Comparison of ENCODE assay signal across 39 mouse cellular contexts in the genomic region with DNA sequence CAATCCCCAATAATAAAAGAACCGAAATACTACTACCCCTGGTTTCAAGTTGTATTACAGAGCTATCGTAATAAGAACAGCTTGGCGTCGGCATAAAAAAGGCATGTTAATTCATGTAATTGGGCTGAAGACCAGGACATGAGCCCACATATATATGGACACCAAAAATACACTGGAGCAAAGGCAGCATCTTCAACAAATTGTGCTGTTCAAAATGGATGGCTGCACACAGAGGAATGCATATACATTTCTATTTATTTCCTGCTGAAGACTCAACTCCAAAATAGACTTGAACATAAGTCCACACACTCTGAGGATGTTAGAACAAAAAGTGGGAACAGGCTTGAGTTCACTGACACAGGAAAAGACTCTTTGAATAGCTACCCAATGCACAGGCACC. TPM values are rescaled to one million over a fixed set of nuclear protein-coding genes. Genes with fewer than 3 reads are reported as not detected.
"Had no signal": no experiment of that assay in that cellular context is flagged by ENCODE, and none has a peak within 500 bp of the region (broad histone marks: within the 10 kb centered on the region; RNA-seq: fewer than 3 reads in every experiment).

No protein-coding gene starts in this region.

- H3K4me1 ChIP-seq: heart, embryonic 10.5 days; heart, embryonic 12.5 days; heart, embryonic 13.5 days; heart, embryonic 15.5 days; hindbrain, embryonic 10.5 days; hindbrain, embryonic 12.5 days; hindbrain, embryonic 13.5 days; hindbrain, embryonic 15.5 days; intestine, embryonic 15.5 days; kidney, embryonic 15.5 days had no signal

- H3K9ac ChIP-seq: heart, embryonic 12.5 days; heart, embryonic 13.5 days; heart, embryonic 15.5 days; hindbrain, embryonic 12.5 days; hindbrain, embryonic 13.5 days; hindbrain, embryonic 14.5 days; hindbrain, embryonic 15.5 days; intestine, embryonic 15.5 days; kidney, embryonic 15.5 days had no signal

- H3K9me3 ChIP-seq: heart, embryonic 10.5 days; heart, embryonic 12.5 days; heart, embryonic 13.5 days; heart, embryonic 15.5 days; hindbrain, embryonic 10.5 days; hindbrain, embryonic 12.5 days; hindbrain, embryonic 13.5 days; hindbrain, embryonic 15.5 days; intestine, embryonic 15.5 days; kidney, embryonic 15.5 days had no signal

- H3K27ac ChIP-seq: heart, embryonic 10.5 days; heart, embryonic 13.5 days; heart, embryonic 15.5 days; hindbrain, embryonic 10.5 days; hindbrain, embryonic 12.5 days; hindbrain, embryonic 13.5 days; hindbrain, embryonic 14.5 days; hindbrain, embryonic 15.5 days; hindbrain, postnatal 0 days; intestine, embryonic 15.5 days; kidney, embryonic 15.5 days; kidney, postnatal 0 days; layer of hippocampus, adult 2 months had no signal

- ATAC-seq: hindbrain, embryonic 16.5 days; hindbrain, postnatal 0 days; inflammation-experienced regulatory T-cells, adult 6 months; intestine, embryonic 15.5 days; intestine, embryonic 16.5 days; intestine, postnatal 0 days had no signal

- DNase-seq: heart, postnatal 10 days; heart, postnatal 14 days; heart, postnatal 36 days; heart, postnatal 4 days; kidney, adult 11 months; kidney, adult 18-20 months; kidney, adult 2 months; kidney, adult 8-10 months; kidney, adult 9 months; kidney, postnatal 10 days; kidney, postnatal 14 days; kidney, postnatal 25 days; kidney, postnatal 36 days; kidney, postnatal 4 days; layer of hippocampus, adult 9-11 months; layer of hippocampus, postnatal 36 days had no signal

- H3K36me3 ChIP-seq: heart, embryonic 10.5 days; heart, embryonic 12.5 days; heart, embryonic 13.5 days; heart, embryonic 15.5 days; hindbrain, embryonic 10.5 days; hindbrain, embryonic 12.5 days; hindbrain, embryonic 13.5 days; hindbrain, embryonic 15.5 days; intestine, embryonic 15.5 days; kidney, embryonic 15.5 days had no signal

- H3K4me2 ChIP-seq: heart, embryonic 11.5 days; heart, embryonic 12.5 days; heart, embryonic 13.5 days; heart, embryonic 15.5 days; hindbrain, embryonic 12.5 days; hindbrain, embryonic 13.5 days; hindbrain, embryonic 14.5 days; hindbrain, embryonic 15.5 days; intestine, embryonic 15.5 days; kidney, embryonic 15.5 days had no signal

- H3K4me3 ChIP-seq: heart, embryonic 10.5 days; heart, embryonic 12.5 days; heart, embryonic 13.5 days; heart, embryonic 15.5 days; hindbrain, embryonic 10.5 days; hindbrain, embryonic 12.5 days; hindbrain, embryonic 13.5 days; hindbrain, embryonic 15.5 days; intestine, embryonic 15.5 days; kidney, embryonic 15.5 days; layer of hippocampus, adult 2 months had no signal

- H3K27me3 ChIP-seq: heart, embryonic 12.5 days; heart, embryonic 13.5 days; heart, embryonic 15.5 days; hindbrain, embryonic 12.5 days; hindbrain, embryonic 13.5 days; hindbrain, embryonic 15.5 days; intestine, embryonic 15.5 days; kidney, embryonic 15.5 days had no signal

RNA-seq across cellular contexts. Expression of gene Itgad, which starts 9.8 kb away (rescaled TPM):
- polyA plus RNA-seq: heart, embryonic 10.5 days; heart, embryonic 11.5 days; heart, embryonic 12.5 days; hindbrain, embryonic 10.5 days; hindbrain, embryonic 11.5 days; hindbrain, embryonic 12.5 days; hindbrain, embryonic 13.5 days; hindbrain, embryonic 14.5 days; hindbrain, embryonic 15.5 days; hindbrain, embryonic 16.5 days; hindbrain, postnatal 0 days; intestine, embryonic 14.5 days; intestine, embryonic 15.5 days; intestine, postnatal 0 days; kidney, embryonic 14.5 days; kidney, embryonic 15.5 days; kidney, embryonic 16.5 days; kidney, postnatal 0 days had no signal

RNA-seq across cellular contexts. Expression of gene Itgax, which starts 34.7 kb away (rescaled TPM):
- polyA plus RNA-seq: hindbrain, embryonic 10.5 days; hindbrain, embryonic 11.5 days; hindbrain, embryonic 13.5 days; hindbrain, embryonic 14.5 days; hindbrain, embryonic 15.5 days; hindbrain, postnatal 0 days had no signal

RNA-seq across cellular contexts. Expression of gene Cox6a2, which starts 42.2 kb away (rescaled TPM):
- polyA plus RNA-seq: hindbrain, embryonic 10.5 days; hindbrain, embryonic 14.5 days; intestine, embryonic 14.5 days; kidney, embryonic 14.5 days; kidney, postnatal 0 days had no signal
